Mouse (Mus musculus) thymus, adult 2 months (tissue): Measurements from ENCODE around the gene Spred3.

Experiments used
- CTCF ChIP-seq: fragments of 200-500 bp; IDR thresholded peaks from 2 replicates; pipeline ENCODE4 v1.5.1; 2012; ENCODE audit warnings: mild to moderate bottlenecking, control low read depth, low read length, moderate library complexity, borderline replicate concordance; ENCODE audit not compliant: control insufficient read depth, poor library complexity, insufficient read depth; ENCODE audit errors: extremely low read depth
- POLR2A ChIP-seq: fragments of 200-500 bp; IDR thresholded peaks from 2 replicates; pipeline ENCODE4 v1.6.1; 2012; ENCODE audit warnings: mild to moderate bottlenecking, low read length, control low read depth, moderate library complexity; ENCODE audit not compliant: control insufficient read depth, poor library complexity, insufficient read depth; ENCODE audit errors: extremely low read depth

- TF ChIP-seq POLR2A = no peak
- TF ChIP-seq CTCF = no peak
Measured at GRCm38 (mm10) chr7:29202577-29202976, 32.4 kb upstream of the Spred3 start.
